Mouse (Mus musculus): ENCODE results near the gene Ankrd13b.

Ankrd13b gene

DNA sequence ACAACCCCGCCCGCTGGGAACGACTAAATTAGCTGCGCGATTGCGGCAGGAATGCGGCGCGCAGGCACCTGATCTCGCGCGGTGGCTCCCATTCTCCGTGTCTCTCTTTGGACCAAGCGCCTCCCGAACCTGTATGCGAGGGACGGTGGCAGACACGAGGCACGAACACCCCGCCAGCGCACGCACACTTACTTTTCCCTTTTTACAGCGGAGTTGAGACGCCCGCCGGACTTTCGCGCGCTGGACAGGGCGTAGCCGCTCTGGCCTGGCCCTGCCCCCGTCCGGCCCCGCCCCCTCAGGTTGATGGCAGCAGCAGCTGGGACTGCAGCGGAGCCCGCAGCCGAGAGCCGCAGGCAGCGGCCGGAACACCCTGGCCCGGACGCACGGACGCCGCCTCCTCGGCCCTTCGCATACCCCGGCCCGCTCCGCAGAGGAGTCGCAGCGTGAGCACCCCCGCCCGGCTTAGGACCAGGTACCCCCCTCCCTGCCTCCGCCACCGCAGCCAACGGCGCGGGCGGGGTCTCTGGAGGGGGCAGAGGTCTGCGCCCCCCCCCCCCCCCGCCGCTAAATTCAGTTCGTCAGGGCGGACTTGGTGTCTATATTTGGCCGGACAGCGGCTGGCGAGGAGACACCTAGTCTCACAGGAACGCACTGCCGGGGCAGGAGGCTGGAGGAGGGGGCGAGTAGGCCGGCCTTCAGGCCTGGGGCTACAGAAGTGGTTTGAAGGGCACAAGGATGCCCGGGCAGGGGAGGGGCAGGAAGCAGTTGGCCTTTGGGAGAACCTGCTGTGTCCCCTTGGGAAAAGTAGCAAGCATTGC lies 27.0 kb downstream of the Ankrd13b start, which contains the start of gene Coro6:
Gene Coro6 (plus strand): TSS at position 129 of the 818 bp plus-strand sequence.
- DNase-seq (ENCODE audit: low spot score): peak; percentile 76

DNA sequence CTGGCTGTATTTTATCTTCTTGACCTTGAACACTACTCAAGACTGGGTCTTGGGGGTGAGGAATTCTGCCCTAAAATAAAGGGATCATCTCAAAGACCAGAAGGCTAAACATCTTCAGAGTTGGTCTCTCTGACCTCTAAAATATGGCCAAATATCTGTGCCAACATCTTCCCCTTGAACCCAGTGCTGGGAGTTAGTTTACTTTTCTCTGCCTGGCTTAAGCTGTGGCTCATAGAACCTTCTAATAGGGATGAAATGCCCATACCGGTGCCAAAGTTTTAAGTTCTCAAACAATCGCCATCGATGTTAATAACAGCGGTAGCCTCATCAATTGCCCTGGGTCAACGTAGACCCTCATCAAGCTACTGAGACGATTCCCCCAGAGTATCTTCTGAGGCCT lies 27.6 kb downstream of the Ankrd13b start:
- DNase-seq (ENCODE audit: low spot score): no peak

DNA sequence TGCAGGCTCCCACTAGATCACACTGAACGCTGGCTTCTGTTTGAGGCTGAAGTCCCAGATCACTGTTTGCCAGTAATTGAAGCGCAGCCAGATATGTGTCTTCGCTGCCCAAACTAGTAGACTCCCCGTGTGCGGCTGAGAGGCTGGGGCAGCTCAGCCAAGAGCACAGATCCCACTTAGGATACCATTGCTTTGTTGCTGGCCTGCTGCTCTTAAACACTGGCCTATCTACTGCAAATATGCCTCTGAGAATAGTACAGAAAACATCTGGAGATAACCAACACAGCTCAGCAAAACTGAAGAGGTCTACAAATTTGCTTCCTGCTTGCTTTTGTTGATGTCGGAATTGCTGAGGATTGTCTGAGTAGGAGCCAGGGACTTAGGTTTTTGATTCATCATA lies 32.6 kb downstream of the Ankrd13b start:
- DNase-seq (ENCODE audit: low spot score): no peak

DNA sequence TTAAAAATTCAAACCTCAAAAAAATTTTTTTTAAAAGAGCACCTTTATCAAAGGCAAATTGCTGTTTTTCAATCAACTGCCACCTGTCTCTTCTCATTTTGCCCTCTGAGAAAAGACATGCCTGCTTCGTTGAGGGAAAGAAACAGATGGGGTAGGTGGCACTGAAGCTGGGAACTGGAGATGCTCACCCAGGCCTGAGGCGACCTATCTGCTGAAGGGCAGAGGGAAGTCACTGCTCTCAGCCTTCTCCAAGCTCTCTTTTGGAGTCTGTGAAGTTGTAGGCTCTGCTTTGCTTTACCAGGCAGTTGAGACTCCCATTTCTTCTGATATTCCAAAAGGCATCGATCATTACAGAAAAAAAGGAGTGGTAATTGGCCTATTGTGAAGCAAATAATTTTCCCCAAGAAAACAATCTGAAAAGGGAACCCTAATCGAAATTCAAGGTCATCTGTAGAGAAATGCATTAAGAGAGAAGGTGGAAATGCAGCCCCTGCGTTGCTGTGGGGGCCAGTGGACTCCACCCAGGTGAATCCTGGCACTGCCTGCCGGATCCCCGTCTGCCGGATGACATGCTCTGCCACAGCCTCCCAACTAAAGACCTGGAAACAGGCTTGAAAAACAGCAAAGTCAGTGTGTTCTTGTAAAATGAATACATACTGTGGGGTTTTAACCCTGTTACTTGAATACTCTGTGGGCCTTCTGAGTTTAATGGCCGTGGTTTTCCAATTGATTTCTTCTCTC lies 33.5 kb downstream of the Ankrd13b start:
- no peak for DNase-seq (ENCODE audit: low spot score)

DNA sequence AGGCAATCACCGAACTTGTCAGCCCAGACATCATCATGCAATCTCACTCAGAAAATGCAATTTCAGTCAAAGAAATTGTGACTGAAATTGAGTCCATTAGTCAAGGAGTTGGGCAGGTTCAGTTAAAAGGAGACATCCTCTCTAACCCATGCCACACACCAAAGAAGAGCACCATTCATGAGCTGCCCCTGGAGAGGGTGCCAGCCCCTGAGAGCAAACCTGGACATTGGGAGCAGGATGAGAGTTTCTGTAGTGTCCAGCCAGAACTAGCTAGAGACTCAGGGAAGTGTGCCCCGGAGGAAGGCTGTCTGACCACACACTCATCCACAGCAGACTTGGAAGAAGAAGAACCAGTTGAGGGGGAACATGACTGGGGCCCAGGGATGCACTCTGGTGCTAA lies 36.1 kb downstream of the Ankrd13b start:
- DNase-seq (ENCODE audit: low spot score): no peak

DNA sequence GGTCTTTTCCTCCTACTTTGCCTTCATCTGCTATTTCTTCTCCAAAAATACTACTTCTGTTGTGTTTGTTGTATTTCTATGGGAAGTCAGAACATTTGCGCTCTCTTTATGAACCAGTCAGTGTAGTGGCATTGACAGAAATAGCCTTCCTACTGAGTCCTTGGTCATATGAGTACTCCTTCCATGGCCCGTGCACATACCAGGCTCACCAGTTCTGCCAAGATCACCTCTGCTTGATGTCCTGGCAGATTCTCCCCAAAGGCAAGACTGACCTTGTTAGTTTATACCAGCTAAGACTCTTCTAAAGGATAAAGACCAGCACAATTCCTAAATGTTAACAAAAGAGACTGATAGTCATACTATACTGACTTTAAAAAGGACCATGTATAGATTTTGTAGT lies 37.8 kb downstream of the Ankrd13b start:
- DNase-seq (ENCODE audit: low spot score): no peak

DNA sequence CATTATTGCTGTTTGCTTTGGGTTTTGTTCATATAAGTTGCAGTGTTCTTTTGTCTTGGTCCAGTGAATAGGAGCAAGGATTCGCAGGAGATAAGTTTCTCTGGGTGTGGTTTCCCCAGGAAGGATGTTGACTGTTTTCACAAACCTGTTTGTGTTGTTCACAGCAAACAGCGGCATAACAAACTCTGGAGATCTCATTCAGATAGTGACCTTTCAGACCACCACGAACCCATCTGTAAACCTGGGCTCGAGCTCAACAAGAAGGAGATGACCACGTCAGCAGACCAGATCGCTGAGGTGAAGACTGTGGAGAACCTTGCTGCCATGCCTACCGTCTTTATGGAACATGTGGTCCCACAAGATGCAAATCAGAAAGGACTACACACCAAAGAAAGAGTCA lies 40.3 kb downstream of the Ankrd13b start:
- DNase-seq (ENCODE audit: low spot score): no peak

DNA sequence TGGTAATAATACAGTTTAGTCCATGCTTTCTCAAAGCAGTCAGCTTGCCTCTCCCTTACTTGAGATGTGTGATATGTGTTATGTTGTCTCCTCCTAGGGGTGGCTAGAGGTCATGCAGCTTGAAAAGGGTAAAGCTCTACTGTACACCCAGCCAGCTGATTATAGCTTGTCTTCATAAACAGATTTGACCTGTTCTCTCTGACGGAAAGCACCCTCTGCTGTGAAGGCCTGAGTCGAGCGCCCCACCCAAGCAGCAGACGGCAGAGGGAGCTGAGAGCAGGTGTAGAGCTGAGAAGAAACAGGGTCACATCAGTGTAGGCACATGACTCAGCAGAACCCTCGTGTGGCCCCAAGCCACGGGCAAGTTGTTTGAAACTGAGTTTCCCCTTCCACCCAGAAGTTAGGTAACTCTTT lies 42.8 kb downstream of the Ankrd13b start:
- DNase-seq (ENCODE audit: low spot score): peak; percentile 87

DNA sequence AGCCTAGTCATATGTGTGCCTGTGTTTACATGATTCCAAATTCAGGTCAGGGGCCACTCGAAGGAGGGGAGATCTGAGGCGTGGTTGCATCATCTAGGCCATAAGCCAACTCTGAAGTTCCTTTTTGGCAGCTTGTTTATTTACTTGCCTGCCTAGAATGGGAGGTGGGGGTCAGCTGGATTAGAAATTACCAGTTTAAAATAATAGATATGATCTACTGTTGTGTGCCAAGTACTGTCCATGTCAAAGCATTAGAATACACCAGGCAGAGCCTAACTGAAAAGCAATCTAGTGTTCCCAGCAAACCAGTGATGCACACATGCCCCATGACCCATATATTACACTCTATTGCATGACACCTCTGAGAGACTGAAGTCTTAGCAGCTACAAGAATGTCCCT lies 44.5 kb downstream of the Ankrd13b start:
- DNase-seq (ENCODE audit: low spot score): peak; percentile 89

DNA sequence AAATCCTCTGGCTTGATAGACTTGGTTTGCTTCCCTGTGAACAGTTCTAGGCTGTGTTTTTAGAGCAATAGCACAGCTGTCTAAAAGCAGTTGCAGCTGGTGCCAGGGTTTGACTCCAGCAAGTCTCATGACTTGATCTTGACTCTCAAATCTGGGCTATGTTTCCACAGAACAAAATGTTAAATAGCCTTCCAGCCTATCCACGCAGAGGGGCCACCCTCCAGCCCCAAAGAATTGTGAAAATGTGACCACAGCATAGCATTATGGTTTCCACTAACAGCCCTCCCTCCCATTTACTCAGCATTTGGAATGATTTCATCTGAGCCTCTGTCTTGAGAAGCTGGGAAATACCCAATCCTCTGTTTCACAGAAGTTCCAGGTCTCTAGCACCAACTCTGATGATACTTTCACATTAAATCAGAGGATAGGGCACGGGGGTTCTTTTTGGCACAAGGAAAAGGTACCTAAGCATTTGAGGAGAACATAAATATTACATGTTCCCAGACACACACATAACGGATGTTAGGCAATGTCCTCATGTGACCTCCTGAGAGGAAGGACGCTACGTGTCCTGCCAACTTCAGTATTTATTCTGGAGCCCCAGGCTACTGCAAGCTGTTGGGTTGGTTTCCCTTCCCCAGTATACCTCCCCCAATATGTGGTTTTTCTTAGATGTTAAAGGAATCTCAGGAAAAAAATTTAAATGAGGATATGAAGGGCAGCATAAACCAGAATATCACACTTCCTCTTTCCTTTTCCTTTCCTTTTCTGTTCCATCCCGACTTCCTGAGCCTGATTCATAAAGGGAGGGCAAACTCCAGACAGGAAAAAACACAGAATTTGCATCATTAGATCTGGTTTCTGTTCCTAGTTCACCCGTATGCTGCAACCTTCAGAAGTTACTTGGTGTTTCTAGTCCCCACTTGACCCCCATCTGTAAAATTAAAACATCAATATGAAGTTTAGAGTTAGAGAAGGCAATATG lies 47.0 kb downstream of the Ankrd13b start:
- DNase-seq (ENCODE audit: low spot score): peak; percentile 87

DNA sequence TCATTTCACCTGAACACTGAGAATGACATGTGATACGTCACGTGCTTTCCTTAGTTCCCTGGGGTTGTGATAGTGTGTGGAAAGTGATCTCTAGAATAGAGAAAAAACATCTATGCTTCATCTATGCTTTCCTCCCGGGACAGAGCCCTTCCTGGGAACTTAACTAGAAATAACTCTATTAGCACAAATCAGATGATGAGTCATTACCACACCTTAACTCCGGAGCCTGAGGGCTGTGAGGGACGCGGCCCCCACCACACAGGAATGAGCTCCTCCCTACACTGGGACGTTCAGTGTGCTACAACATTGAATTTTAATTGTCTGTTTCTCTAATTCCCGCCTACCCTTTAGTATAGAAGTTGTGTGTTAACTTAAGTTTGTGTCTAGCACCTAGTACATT lies 48.5 kb downstream of the Ankrd13b start:
- DNase-seq (ENCODE audit: low spot score): no peak

DNA sequence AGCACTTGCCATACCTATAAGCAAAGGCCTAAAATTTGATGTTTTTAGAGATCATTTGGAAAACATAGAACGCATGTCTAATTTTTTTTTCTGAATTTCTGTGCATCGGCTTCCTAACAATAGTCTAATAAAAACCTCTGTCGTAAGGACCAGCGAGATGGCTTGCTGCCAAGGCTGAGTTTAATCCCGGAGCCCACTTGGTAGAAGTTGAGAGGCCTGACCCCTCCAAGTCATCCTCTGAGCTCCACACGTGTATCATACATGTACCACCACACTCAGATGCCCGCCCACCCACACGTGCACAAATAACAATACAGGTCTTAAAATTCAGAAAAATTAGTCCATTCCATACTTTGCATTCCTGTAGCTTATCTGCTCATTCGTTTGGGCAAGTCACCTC lies 49.4 kb downstream of the Ankrd13b start:
- no peak for DNase-seq (ENCODE audit: low spot score)

DNA sequence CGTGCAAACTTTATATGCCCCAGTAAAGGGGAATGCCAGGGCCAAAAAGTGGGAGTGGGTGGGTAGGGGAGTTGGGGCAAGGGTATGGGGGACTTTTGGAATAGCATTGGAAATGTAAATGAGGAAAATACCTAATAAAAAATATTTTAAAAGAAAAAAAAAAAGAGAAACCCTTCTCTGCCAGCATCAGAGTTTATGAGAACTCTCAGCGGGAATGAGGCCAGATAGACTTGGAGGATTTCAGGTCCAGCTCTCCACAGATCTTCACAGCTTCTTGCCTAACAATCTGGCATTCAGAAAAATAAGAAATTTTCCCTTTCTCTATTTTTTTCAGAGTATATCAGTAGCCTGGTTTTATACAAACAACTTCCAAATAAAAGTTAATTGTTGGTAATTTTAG lies 52.5 kb downstream of the Ankrd13b start:
- DNase-seq (ENCODE audit: low spot score): no peak

DNA sequence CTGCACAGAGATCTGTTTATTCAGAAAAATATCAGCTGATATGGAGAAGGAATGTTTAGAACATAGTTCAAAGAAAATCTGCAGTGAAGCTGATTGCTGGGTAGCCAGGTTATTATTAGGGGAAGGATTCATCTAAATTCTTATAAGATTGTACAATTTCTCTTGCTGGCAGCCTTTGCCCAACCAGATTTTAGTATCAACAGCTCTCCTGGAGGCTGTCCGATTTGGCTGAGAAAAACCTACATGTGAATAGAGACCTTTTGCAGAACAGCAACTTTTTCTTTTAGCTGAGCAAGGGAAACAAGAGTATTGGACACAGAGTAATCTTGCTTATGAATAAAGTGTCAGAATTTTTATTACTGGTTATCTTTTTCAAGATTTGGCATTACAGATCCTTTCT lies 61.0 kb downstream of the Ankrd13b start:
- no peak for DNase-seq (ENCODE audit: low spot score)

DNA sequence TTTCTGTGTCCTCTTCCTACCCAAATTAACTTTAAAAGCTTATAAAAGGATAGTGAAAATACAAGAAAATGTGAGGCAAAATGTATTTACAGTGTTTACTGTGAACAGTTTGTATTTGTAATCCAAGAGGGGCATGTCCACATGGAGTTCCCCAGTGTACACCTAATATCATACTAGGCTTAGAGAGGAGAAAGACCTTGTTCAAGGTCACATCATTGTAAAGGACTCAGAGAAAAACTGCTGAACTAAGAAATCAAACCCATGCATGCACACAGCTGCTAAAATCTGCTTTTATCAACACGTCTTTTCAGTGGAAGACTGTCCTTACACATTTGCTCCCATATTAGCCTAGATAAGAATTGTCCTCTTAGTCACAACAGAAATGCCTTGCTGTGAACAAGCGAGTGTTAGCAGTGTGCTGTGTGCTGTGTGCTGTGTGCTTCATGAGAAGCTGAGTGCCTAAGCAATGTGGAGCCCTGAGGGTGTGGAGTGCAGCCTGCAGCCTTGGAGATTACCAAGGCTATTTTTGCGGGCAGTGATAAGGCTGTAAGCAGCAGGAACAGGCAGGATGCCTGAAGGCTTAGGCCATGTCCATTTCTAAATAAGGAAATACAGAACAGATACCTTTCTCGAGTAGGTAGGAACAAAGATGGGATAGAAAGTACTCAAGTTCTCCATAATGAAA lies 66.2 kb downstream of the Ankrd13b start:
- DNase-seq (ENCODE audit: low spot score): no peak
